ENCODE assay signal across 17 mouse cellular contexts in the genomic region with DNA sequence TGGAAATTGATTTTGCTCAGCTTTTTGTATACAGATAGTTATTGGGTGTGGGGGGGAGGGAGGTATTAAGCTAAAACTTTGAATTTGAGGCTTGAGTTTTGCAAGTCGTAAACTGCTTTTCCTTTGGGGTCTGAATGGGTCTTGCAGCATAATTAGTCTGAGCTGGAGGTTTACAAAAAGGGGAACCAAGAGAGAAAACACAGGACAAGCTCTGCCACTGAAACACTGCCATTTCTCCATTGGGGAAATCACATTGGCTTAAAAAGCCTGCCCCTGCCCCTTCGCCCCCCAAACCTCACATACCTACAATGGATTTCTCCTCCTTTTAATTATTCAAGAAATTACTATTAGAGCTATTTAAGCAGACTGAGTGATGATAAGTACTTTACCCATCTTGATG.
DNase-seq lines count a peak whose midpoint lies in the region; ATAC-seq and TF ChIP-seq lines count a peak whose summit lies in the region.
"Had no signal": no experiment of that assay in that cellular context is flagged by ENCODE, and none has a peak within 500 bp of the region (broad histone marks: within the 10 kb centered on the region; RNA-seq: fewer than 3 reads in every experiment).

No protein-coding gene starts in this region.

- DNase-seq in layer of hippocampus, adult 2 months (ENCODE audit: low spot score in 2 of 2), result no peak
- no peak for DNase-seq in layer of hippocampus, postnatal 14 days (ENCODE audit: low spot score in 2 of 2)
- DNase-seq in left cerebral cortex, adult 9 months (ENCODE audit: low spot score in 2 of 2), result no peak
- DNase-seq: adrenal gland, adult 2 months; gastrocnemius, postnatal 25 days had no signal

- TF ChIP-seq CTCF in layer of hippocampus, adult 2 months (conservative IDR thresholded peaks at IDR 0.05), result no peak
- TF ChIP-seq CTCF in intestine, postnatal 0 days (IDR thresholded peaks at IDR 0.05; ENCODE audit: low read depth), result no peak

- peak overlapping the region; percentile 61; the same call in 1 of the 2 replicates for H3K27ac ChIP-seq in layer of hippocampus, adult 2 months
- no peak overlapping the region for H3K27ac ChIP-seq in intestine, postnatal 0 days (ENCODE audit: low read depth, low read length)
- H3K27ac ChIP-seq: embryonic facial prominence, embryonic 12.5 days; embryonic facial prominence, embryonic 15.5 days; heart, adult 2 months; heart, embryonic 10.5 days; heart, embryonic 13.5 days; intestine, embryonic 15.5 days had no signal

- 0 out of 2 replicates have a peak, but pooled peaks cover 3% of the 10 kb centered on the region for H3K9me3 ChIP-seq in intestine, postnatal 0 days (ENCODE audit: control insufficient read depth)
- H3K9me3 ChIP-seq: embryonic facial prominence, embryonic 12.5 days; embryonic facial prominence, embryonic 15.5 days; forebrain, embryonic 15.5 days; heart, embryonic 10.5 days; intestine, embryonic 15.5 days had no signal

- peak; percentile 83 for ATAC-seq in common myeloid progenitor, adult 5-6 weeks (replicated peaks; ENCODE audit: low read depth, poor library complexity, severe bottlenecking)
- peak; percentile 55 to 75; a peak in 2 of 4 replicates for ATAC-seq in hematopoietic stem cell, adult 5-6 weeks (replicated peaks in 1 of 2; ENCODE audit: insufficient read depth in 1 of 2, low FRiP score in 2 of 2, low TSS enrichment in 1 of 2, low read depth in 1 of 2, poor library complexity in 2 of 2, severe bottlenecking in 2 of 2)
- no peak for ATAC-seq in intestine, postnatal 0 days
- ATAC-seq: CD4-positive, CD25-positive, alpha-beta regulatory T cell, adult 4 months; intestine, embryonic 15.5 days had no signal

- H3K4me2 ChIP-seq in intestine, postnatal 0 days (replicated peaks; ENCODE audit: low read depth), result no peak overlapping the region
- H3K4me2 ChIP-seq: embryonic facial prominence, embryonic 12.5 days; embryonic facial prominence, embryonic 15.5 days; forebrain, embryonic 15.5 days; heart, embryonic 13.5 days; hindbrain, embryonic 14.5 days; intestine, embryonic 15.5 days had no signal

- no peaks in the 10 kb centered on the region for H3K27me3 ChIP-seq in intestine, postnatal 0 days (replicated peaks; ENCODE audit: control insufficient read depth, insufficient read depth, low read length)
- H3K27me3 ChIP-seq: embryonic facial prominence, embryonic 12.5 days; embryonic facial prominence, embryonic 15.5 days; forebrain, embryonic 15.5 days; heart, embryonic 13.5 days; intestine, embryonic 15.5 days had no signal

- no peaks in the 10 kb centered on the region for H3K4me1 ChIP-seq in intestine, postnatal 0 days (replicated peaks; ENCODE audit: control insufficient read depth, insufficient read depth, low read length)
- H3K4me1 ChIP-seq: intestine, embryonic 15.5 days had no signal

- H3K4me3 ChIP-seq in layer of hippocampus, adult 2 months, result no peak overlapping the region
- no peak overlapping the region for H3K4me3 ChIP-seq in intestine, postnatal 0 days (ENCODE audit: low read depth, low read length)
- H3K4me3 ChIP-seq: embryonic facial prominence, embryonic 12.5 days; embryonic facial prominence, embryonic 15.5 days; forebrain, embryonic 15.5 days; heart, adult 2 months; heart, embryonic 10.5 days; heart, embryonic 13.5 days; intestine, embryonic 15.5 days had no signal

- H3K9ac ChIP-seq in intestine, postnatal 0 days (ENCODE audit: low read depth, low read length), result no peak overlapping the region
- H3K9ac ChIP-seq: embryonic facial prominence, embryonic 12.5 days; embryonic facial prominence, embryonic 15.5 days; forebrain, embryonic 15.5 days; heart, embryonic 13.5 days; hindbrain, embryonic 14.5 days; intestine, embryonic 15.5 days had no signal

- no peaks in the 10 kb centered on the region for H3K36me3 ChIP-seq in intestine, postnatal 0 days (ENCODE audit: control insufficient read depth, insufficient read depth)
- H3K36me3 ChIP-seq: embryonic facial prominence, embryonic 12.5 days; embryonic facial prominence, embryonic 15.5 days; forebrain, embryonic 15.5 days; heart, embryonic 10.5 days; heart, embryonic 13.5 days; intestine, embryonic 15.5 days had no signal

- whole genome bisulfite sequencing in intestine, postnatal 0 days, result 87% methylated on average over 2 of the region's 2 CpGs
